Mouse (Mus musculus): ENCODE results near the gene Nme7. TPM values are rescaled to one million over a fixed set of nuclear protein-coding genes. Genes with fewer than 3 reads are reported as not detected.

The Nme7 gene
- 18.3 and 20.1 TPM in 2 replicates for total RNA-seq (2021)
- long read RNA-seq, partial matches to known transcripts: 0 of 16 reads
- long read RNA-seq, other reads (novel, unspliced or antisense): 12 of 16 reads

DNA sequence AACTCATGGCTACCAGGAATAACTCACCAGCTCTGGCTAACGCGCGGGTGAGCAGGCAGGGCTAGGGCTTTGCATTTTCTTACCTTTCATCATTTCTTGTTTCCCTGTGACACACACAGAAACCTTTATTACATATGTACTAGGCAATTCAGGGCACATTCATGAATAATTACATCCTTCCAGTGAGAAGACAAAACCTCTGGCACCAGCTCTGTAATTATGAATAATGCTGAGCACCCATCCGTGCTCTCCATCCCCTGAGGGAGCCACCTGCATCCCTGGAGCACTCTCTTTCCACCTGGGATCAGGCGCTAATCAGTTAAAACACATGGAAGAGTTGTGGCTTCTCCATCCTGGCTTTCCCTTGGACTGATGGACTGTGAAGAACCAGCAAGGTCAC is at the start of gene Nme7:
TSS of gene Nme7 (plus strand) at position 301 of the 400 bp plus-strand sequence.
- no peak for DNase-seq

DNA sequence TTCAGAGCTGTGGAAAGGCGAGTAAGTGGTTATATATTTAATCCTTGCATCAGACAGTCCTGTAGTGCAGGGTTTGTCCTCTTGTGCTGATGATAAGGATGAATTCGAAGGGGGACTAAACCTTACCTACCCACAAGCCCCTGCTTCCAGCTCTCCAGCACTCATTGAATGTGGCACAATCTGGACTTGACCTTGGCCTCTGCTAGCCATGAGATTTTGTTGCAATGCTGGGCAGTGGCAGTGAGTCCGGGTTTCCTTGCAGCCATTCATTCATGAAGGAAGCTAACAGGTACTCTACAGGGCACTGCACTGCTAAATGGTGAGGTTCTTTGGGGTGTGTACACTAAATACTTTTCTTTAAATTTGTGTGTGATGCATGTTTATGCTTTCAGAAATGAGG is 49.1 kb upstream of the Nme7 start:
- no peak for DNase-seq

DNA sequence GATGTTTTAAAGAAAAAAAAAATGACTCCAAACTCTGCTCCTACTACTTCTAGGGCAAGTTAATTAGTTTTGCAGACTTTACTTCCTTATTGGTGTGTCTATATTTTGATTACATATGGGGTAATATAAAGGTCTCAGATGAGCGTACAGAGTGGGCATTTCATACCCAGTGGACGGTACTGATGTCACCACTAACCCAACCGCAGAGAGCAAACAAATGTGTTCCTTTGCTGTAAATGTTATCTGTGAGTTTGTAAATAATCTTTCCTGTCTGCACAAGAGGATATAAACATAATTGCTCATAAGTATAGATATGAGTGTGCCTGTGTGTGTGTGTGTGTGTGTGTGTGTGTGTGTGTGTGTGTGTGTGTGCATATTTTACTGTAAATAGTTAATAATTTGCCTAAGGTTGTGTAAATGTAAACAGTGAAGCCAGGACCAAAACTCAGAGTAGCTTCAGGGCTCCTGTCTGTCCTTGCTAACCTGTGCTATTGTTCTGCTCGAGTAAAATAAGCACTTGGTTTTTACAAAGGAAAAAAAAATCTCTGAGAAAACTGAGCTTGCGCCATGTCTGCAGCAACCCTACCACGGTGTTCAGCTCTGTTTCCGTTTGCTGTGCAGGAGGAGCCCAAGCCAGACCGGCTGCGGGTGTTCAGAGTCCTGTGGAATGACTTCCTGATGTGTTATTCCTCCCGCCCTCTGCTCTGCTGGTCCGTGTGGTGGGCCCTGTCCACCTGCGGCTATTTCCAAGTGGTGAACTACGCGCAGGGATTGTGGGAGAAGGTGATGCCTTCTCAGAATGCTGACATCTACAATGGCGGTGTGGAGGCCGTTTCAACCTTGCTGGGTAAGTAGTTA is 43.5 kb upstream of the Nme7 start:
- no peak for DNase-seq

DNA sequence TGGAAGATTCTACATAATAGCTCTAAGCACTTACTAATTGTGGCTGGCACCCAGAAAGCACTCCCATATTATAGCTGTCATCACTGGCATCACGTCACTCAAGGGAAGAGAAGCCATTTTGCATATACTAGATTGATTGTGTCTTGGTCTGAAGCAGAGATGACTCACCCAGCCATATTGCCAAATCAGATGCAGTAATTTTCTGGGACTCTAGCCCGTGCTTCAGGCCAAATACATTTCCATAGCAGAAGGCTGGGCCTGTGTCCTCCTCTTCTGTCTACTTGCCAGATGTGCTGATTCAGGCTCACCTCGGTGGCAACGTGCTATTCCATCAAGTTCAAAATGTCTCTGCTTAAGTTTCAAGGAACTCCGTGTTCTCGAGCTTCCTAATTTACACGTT is 42.4 kb upstream of the Nme7 start:
- peak; percentile 33 for DNase-seq

DNA sequence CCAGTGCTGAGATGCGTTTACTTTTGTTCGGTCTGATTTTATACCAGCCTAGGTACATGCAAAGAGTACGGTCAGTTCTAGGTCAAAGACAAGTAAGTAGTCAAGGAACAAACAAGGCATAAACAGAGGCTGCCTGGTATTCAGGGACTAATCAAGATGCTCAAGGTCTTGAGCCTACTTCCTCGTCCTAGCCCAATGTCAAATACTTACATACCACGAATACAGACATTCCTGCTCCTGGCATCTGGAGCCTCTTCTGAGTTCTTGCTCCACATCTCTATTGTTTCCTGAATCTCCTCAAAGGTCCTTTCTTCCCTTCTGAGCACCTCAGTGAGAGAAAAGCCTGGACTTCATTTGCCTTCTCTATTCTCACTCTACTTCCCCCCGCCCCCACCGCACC is 33.0 kb upstream of the Nme7 start:
- no peak for DNase-seq

DNA sequence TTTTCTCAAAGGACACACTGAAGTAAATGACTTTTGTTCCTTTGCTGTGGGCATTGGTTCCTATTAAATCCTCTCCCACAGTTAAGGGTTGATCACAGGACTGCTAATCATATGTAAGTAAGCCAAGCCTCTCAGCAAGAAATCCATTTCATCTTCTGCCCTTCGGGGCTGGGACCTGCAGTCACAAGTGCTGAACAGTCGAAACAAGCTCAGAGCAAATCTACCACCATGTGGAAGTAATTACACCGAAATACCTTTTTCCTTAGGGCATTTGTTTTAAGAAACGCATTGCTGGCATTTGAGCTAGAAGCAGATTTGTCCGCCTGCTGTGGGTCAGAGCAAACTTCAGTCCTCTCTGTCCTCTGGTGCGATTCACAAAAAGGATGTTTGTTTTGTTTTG is 30.3 kb upstream of the Nme7 start:
- no peak for DNase-seq

DNA sequence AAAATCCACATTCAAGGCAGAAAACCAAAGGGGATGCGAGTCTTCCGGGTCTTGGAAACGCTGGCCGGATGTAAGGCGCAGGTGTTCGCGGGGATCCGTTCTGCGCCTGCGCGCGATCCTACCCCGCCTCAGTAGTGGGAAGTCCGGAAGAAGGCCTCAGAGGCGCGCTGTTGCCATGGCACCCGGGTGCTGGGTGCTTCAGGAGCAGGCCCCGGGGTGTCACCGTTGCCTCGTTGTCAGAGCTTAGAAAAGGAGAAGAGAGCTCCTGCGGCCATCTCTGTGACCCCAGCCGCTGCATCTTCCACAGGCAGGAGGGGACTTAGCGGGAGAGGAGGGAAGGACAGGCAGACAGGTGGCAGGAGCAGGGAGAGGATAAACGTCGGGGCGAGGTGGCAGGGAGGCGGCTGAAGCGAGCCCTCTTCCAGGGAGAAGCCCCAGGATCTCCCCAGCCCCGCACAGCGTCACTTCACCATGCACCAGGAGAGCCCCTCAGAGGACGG is 28.4 kb upstream of the Nme7 start, which contains the start of gene Ccdc181:
TSS of gene Ccdc181 (plus strand) at position 131 of the 500 bp plus-strand sequence.
- peak; percentile 96 for DNase-seq

DNA sequence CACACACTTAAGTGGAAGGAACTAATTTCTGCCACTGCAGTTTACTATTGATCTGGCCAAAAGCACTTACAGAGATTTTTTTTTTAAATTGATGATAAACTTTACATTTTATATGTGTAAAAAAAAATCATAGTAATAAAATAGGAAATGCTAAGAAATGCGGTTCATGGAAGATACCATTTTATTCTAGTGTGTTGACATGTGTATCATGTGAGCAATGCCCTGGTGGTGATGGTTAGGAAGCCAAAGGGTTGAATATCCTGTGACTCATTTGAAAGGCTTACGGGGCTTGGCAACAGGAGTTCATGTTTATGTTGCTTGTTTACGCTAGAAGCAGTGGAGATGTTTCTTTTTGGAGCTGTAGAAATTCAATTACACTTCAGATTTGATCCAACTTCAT is 27.4 kb upstream of the Nme7 start:
- DNase-seq: no peak

DNA sequence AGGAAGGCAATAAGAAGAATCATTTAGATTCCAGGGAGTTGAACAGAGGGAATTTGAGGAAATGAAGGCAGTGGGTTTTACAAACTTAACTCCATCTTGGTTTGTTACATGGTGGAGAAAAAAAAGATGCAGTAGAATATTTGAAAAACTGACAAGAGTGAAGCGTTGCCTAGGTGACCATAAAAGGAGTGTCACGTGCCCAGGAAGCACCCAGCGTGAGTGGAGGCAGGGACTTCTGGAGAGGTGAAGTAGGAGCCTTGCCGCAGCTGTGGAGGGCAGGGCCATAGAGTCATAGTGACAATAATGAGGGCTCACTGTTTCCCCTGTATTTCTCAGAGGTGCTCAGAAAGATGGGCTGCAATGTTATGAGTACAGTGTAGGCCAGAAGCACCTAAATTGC is 24.6 kb upstream of the Nme7 start:
- no peak for DNase-seq

DNA sequence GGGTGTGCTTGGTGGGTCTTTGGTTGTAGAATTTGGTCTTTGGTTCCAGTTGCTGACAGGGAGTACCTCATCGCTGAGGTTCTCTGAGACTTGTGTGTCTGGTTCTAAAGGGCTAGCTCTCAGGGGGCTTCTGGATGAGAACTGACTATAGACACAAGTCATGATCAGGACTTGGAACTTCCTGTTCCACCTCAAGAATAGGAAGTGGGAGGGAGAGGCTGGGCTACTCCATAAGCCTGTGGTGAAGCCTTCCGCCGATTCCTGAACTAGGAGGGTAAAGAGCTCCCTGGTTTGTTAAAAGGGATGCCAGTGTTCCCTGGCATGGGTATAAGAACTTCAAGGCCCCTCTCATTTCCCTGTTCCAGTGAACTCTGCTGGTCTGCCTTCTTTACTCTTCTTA is 19.9 kb upstream of the Nme7 start:
- no peak for DNase-seq

DNA sequence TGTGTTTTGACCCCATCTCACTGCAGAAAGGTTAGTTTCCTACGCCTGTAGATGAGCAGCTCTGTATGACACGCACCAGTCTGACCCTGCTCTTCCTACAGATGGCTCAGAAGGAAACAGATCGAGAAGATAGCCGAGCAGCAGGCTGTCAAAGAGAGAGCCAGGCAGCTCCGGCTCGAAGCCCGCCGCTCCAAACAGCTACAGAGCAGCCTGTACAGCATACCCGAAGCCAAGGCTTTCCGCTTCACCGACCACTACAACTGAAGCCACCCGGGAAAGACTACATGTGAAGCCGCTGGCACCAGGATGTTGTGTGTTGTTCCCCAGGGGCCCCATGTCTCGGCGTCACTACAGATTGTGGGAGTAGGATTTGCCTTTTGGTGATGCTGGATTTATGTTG is 16.5 kb upstream of the Nme7 start:
- no peak for DNase-seq

DNA sequence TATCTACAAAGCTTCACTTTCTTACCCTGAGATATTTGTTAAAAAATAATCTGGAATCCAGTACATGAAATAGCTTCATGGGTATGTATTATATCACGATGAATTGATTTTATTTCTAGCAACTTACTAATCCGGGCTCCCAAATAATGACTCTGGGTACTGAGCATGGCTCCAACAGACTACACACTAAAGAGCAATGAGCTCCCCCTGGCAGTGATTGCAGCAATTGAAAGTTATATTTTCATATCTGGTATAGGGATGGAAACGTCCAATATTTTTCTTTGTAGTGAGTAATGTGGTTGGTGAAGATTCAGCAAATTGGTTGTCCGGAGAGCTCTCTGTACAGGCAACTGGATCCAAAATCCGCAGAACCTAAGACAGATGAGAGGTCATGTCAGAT is 11.9 kb upstream of the Nme7 start:
- DNase-seq: no peak

DNA sequence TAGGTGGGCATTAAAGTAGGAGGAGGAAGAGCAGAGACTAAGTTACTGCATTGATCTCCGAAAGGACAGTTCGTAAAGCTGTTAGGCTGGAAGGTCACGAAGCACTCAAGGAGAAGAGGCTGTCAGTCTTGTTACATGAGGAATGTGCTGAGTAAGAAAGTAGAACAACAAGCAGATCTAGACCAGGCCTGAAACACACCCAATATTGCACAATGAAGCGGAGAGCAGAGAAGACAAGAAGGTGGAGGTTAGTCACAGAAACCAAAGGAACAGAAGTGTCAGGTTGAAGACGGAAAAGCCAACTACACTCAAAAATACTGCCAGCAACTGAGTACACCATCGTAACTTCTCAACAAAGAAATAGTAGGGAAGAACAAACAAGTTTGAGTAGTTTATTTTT is 9.8 kb upstream of the Nme7 start:
- DNase-seq: no peak

DNA sequence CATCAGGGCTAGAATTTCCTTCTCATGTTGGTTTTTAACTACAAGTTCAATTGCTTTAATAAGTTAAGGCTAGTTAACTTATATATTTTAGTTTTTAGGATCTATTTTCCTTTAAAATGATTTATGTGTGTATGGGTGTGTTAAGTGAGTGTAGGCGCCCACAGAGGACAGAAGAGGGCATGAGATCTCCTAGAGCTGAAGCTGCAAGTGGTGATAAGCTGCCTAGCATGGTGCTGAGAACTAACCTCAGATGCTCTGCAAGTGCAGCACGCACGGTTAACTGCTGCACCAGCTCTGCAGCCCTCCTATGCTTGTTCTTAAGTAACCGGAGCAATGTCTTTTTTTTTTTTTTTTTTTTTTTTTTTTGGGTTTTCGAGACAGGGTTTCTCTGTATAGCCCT is 7.4 kb upstream of the Nme7 start:
- no peak for DNase-seq

DNA sequence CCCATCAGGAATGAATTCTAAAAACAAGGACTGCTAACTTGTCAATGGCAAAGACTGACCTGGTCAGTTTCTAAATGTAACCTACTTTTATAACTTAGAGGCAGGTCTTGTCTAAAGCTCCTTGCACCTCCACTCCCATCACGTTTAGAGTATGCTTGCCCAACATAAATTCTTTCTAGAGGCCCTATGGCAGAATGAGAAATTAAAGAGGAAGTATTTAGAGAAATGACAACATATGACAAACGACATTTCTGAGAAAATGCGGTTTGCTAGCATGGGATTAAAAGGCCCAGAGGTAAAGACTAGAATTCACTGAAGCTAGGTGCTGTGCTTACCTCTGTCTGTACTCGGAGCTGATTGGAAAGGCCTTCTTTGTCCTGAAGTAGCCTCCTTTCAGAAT is 2.0 kb upstream of the Nme7 start:
- DNase-seq: no peak

DNA sequence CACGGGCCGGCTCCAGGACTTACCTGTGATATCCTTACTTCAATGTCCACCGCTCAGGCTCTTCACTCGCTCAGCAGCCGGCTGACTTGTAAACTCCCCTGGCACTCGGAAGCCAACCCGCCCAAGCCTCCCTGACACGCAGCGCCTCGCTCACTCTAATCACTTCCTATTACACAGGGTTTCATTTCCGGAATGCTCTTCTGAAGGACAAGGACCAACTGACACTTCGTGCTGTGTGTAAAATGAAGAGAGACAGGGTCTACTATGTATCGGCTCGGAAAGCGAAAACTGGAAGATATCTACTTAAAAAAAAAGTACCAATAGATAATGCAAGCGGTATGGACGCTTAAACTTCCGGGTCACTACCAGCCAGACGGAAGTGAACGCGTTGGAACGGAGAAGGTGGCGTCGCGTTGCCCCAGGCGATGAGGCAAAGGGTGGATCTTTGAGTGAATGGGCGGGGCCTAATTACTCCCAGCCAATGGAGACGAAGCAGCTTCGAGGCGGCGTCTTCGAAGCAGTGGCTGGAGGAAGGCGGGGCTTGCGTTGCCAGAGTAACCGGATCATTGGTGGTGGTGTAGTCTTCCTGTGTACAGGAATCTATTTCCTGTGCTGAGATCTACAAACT is 3.3 kb downstream of the Nme7 start, which contains the start of gene Blzf1:
TSS of gene Blzf1 (minus strand) at position 366 of the 628 bp plus-strand sequence.
- DNase-seq: peak; percentile 97

DNA sequence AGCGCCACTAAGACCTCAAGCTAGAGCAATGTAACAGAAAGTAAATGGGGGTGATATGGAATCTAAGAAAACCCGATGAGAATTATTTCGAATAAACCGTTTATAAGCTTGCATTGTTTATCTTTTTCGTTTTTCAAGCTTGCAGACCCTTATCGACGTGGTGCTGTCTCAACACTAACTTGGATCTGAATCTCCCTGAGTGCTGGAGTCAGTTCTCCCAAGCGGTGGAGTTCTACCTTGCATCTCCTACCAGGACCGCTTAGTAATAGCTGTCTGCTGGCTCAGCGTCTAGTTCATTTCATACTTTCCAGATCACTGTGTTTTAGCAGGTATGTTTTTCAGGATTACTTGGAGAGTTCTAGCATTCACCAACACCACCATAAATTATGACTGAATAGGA is 4.0 kb downstream of the Nme7 start:
- DNase-seq: no peak

DNA sequence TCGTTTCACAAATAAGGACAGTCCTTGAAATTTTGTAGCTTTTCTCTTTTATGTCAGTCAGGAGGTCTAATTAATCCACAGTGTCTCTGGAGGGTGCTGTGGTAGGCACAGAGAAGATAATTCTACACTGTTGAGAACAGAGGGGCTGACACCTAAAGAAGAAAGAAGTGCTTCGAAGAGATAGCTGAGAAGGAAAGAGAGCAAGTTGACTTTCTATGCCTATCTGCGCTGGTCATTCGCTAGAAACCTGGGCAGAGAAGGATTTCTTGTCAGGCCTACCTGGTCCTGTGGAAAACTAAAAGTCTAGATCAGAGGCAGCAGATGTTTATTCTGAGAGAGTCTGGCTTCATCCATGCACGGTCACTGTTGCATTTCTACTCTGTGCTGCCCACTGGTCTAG is 10.2 kb downstream of the Nme7 start:
- DNase-seq: no peak

DNA sequence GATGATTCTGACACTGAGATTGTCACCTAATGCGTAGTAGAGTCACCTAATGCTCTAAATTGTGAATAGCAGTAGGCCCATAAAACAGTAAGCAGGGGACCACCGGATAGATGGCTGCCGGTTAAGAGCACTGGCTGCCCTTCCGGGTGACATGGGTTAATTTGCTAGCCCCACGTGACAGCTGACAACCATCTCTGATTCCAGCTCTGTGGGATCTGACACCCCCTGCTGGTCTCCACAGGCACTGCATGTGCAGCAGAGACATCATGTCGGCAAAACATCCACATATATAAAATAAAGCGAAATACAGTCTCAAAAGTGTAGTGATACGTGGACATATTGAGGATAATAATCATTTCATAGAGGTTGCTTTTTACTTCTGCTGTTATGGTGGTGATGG is 11.3 kb downstream of the Nme7 start:
- DNase-seq: peak; percentile 9

DNA sequence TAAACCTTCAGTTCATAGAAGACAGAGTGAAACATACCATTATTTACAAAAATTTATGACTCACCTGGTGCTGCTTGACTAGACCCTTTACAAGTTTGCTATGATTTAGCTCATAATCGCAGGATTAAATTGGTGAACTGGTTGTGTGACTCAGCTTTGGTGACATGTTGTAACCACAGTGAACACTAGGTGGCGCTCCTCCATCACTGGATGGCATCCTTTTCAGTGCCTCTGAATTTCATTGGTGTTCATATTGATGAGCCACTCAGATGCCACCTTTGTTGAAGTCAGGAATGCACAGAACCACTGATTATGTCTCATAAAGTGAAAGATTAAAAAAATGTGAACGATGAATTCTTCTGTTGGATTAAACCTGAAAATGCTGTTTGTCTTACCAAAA is 12.8 kb downstream of the Nme7 start:
- DNase-seq: peak; percentile 73

DNA sequence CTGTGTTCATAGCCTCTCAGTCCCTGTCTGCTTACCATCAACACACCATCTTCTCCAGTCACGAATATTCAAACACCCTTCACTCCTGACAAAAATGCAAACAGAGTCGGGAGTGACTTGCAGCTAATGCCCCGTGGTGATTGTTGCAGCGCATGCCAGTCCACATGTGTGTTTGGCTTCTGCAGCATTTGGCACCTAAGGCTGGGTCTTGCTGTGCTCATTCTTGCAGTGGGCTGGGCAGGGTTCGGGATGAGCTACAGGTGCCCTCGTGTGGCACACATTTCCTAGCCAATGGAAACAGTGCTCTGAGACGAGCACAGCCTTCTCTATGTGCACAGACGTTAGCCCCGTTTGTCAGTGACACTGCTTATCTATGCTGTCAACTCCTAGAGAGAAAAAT is 13.3 kb downstream of the Nme7 start:
- no peak for DNase-seq

DNA sequence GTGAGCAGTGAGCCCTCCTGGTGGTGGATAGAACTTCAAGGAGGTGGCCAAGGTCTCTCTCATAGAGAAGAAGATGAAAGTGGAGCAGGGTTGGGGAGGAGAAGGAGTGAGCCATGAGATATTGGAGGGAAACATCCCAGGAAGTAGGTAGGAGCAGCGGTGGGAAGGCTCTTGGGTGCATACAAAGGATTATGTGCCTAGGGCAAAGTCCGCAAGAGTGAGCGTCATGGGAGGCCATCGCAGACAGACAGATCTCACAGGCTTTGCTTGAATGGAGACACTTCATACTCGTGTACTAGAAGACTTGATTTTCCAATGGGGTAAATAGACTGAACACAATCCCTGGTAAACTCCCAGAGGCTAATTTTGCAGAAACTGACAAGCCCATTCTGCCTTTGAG is 14.6 kb downstream of the Nme7 start:
- DNase-seq: no peak

DNA sequence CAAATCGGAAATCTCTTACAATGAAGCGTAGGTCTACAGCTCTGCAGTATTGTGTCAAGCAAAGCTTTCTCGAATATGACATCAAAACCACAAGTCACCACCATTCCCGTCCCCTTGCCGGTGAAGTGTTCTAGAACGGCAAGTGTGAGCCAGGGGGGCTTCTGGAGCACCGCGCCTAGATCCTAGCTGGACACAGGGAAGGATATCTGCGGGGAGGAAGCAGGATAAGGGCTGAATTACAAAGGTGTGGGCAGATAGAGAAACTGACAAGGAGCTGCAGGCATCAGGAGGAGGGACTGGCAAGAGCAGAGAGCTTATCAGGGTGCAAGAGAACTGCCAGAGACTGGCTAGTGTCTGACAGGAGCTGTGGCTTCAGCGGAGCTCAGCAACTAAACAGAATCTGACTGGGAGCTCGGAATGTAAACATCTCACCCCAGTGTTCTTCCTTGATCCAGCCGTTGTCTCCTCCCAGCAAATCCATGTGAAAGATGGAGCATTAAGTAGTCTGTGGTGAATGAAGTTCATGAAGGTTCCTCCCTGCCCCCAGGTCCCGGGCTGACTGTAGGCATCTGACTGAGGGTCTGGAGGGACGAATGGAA is 15.7 kb downstream of the Nme7 start:
- DNase-seq: no peak

Measured in adrenal gland, postnatal 25 days (tissue).